Mouse (Mus musculus): ENCODE measurements at regions not wholly inside any gene's neighbourhood (a gene's known extent, or its start where the extent isn't known, plus 50 kb on each side); places are given as distances from the start of the nearest gene placed in this dataset.
A peak's percentile ranks its signal among the peaks of the same experiment; 100 is the strongest.
"Not testable (repeated sequence)": the region's sequence is repeated elsewhere in the genome, so short reads cannot be mapped to it uniquely, and the experiment has no call there.

GRCm38 (mm10) chr5:101381361-101381760 is 283.4 kb downstream of the Nkx6-1 start:
- no peak for TF ChIP-seq POLR2A (IDR thresholded peaks at IDR 0.05; ENCODE audit: borderline replicate concordance, extremely low read depth, low read depth, low read length)
- TF ChIP-seq CTCF (IDR thresholded peaks at IDR 0.05; ENCODE audit: insufficient read depth, low read length), result no peak
- H3K4me3 ChIP-seq (replicated peaks; ENCODE audit: extremely low read depth, low read depth, low read length), result no peak overlapping the region
- DNase-seq, result no peak
- WGBS, result 72% methylated on average over 8 of the region's 8 CpGs
- H3K4me1 ChIP-seq (ENCODE audit: control insufficient read depth, insufficient read depth, low read length), result no peaks in the 10 kb centered on the region

DNA sequence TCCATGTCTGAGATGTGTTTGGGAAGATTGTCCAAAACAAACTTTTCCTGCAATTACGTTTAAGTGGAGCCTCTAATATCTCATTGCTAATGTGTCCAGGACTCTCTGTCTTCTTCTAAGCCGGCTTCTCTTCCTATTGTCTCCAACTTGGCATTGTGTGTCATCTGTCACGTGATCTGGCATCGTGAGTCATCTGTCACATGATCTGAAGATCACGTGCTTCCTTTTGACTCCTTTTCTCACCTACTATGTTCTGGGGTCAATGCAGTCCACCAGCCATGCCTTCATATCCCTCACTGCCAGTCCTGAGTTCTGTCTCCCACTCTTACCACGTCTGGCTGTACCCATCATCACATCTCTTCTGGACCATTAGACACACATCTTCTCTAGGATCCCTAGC is 288.1 kb downstream of the Nkx6-1 start:
- DNase-seq, result no peak
- no peaks in the 10 kb centered on the region for H3K4me1 ChIP-seq (ENCODE audit: control insufficient read depth, insufficient read depth, low read length)
- no peak for TF ChIP-seq POLR2A (IDR thresholded peaks at IDR 0.05; ENCODE audit: borderline replicate concordance, extremely low read depth, low read depth, low read length)
- TF ChIP-seq CTCF (IDR thresholded peaks at IDR 0.05; ENCODE audit: insufficient read depth, low read length), result no peak
- WGBS, result 77% methylated on average over 6 of the region's 6 CpGs
- H3K4me3 ChIP-seq (replicated peaks; ENCODE audit: extremely low read depth, low read depth, low read length), result no peak overlapping the region

- Histone ChIP-seq H3K4me1 (ENCODE audit: control insufficient read depth, insufficient read depth, low read length) (no peaks in the 10 kb centered on the region), H3K4me3 (replicated peaks; ENCODE audit: extremely low read depth, low read depth, low read length) (no peak overlapping the region)
- WGBS, result 68% methylated on average over 2 of the region's 2 CpGs
- DNase-seq, result no peak
- TF ChIP-seq POLR2A (IDR thresholded peaks at IDR 0.05; ENCODE audit: borderline replicate concordance, extremely low read depth, low read depth, low read length) (no peak), CTCF (IDR thresholded peaks at IDR 0.05; ENCODE audit: insufficient read depth, low read length) (no peak)
These were observed 290.7 kb downstream of the Nkx6-1 start for GRCm38 (mm10) chr5:101374129-101374528.

DNA sequence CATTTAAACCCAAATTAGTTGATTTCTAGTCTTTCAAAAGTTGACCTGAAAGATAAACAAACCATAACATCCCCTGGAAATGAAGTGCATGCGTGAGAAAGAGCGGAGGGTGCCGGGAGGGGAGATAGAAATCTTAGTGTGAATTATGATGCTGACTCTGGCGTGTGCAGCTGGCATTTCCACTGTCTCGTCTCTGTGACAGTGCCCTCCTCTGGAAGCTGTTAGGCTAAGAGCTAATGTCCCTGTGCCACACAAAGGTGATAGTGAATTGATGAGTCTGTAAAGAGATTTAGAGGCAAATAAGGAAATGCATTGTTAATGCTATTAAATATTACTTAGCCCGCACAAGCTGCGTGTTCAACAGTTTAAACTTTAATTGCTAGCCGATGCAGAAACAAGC is 292.6 kb downstream of the Nkx6-1 start:
- 51% methylated on average over 8 of the region's 8 CpGs for WGBS
- Histone ChIP-seq H3K4me1 (ENCODE audit: control insufficient read depth, insufficient read depth, low read length) (no peaks in the 10 kb centered on the region), H3K4me3 (replicated peaks; ENCODE audit: extremely low read depth, low read depth, low read length) (no peak overlapping the region)
- no peak for TF ChIP-seq CTCF (IDR thresholded peaks at IDR 0.05; ENCODE audit: insufficient read depth, low read length)
- TF ChIP-seq POLR2A (IDR thresholded peaks at IDR 0.05; ENCODE audit: borderline replicate concordance, extremely low read depth, low read depth, low read length), result no peak
- no peak for DNase-seq

- DNase-seq, result peak; percentile 11
- 11% methylated on average over 11 of the region's 11 CpGs for WGBS
- Histone ChIP-seq H3K4me1 (ENCODE audit: control insufficient read depth, insufficient read depth, low read length) (no peaks in the 10 kb centered on the region), H3K4me3 (replicated peaks; ENCODE audit: extremely low read depth, low read depth, low read length) (no peak overlapping the region)
- TF ChIP-seq POLR2A (IDR thresholded peaks at IDR 0.05; ENCODE audit: borderline replicate concordance, extremely low read depth, low read depth, low read length), result no peak
- 0 out of 2 replicates have a peak, but pooled peaks have one; percentile 14 for TF ChIP-seq CTCF (IDR thresholded peaks at IDR 0.05; ENCODE audit: insufficient read depth, low read length)
These were observed 299.4 kb downstream of the Nkx6-1 start for GRCm38 (mm10) chr5:101365364-101365763.

DNA sequence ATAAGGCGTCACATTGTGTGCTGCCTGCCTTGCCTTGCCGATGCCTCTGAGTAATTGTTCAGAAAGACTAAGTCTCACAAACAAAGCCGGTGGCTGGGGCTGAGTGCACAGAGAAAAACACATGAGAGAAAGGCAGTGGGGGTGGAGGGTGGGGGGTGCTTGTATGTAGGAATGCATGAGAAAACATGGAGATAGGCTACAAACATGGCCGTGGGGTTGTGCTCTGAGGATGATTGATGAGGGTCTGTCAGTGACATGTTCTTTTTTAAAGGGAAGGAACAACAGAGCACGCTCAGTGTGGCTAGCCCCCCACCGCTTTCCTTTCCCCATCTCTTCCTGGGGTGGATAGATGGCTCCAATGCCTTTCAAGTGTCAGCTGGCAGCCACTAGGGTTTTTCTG is 304.8 kb downstream of the Nkx6-1 start:
- Histone ChIP-seq H3K4me3 (replicated peaks; ENCODE audit: extremely low read depth, low read depth, low read length) (no peak overlapping the region), H3K4me1 (ENCODE audit: control insufficient read depth, insufficient read depth, low read length) (no peaks in the 10 kb centered on the region)
- no peak for DNase-seq
- WGBS, result 60% methylated on average over 6 of the region's 6 CpGs
- TF ChIP-seq CTCF (IDR thresholded peaks at IDR 0.05; ENCODE audit: insufficient read depth, low read length) (no peak), POLR2A (IDR thresholded peaks at IDR 0.05; ENCODE audit: borderline replicate concordance, extremely low read depth, low read depth, low read length) (no peak)

DNA sequence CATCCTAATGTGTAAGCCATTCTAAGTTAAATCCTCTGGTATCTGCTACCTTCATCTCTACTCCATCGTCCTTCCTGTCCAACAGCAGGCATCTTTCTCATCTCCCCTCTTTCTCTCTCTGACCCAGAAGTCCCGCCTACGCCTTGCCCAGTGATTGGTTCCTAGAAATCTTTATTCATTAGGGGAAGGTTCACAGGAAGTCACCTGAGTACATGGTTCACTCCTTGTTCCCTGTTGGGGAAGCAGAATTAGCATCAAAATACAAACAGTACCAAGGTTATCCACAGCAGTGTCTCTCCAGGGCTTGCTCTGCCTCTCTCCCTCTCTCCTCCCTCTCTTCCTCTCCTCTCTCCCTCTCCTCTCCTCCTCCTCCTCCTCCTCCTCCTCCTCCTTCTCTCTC is 319.4 kb downstream of the Nkx6-1 start:
- no peaks in the 10 kb centered on the region for H3K4me1 ChIP-seq (ENCODE audit: control insufficient read depth, insufficient read depth, low read length)
- TF ChIP-seq CTCF (IDR thresholded peaks at IDR 0.05; ENCODE audit: insufficient read depth, low read length) (no peak), POLR2A (IDR thresholded peaks at IDR 0.05; ENCODE audit: borderline replicate concordance, extremely low read depth, low read depth, low read length) (no peak)
- no peak for DNase-seq
- 75% methylated on average over 3 of the region's 3 CpGs for WGBS
- no peak overlapping the region for H3K4me3 ChIP-seq (replicated peaks; ENCODE audit: extremely low read depth, low read depth, low read length)

DNA sequence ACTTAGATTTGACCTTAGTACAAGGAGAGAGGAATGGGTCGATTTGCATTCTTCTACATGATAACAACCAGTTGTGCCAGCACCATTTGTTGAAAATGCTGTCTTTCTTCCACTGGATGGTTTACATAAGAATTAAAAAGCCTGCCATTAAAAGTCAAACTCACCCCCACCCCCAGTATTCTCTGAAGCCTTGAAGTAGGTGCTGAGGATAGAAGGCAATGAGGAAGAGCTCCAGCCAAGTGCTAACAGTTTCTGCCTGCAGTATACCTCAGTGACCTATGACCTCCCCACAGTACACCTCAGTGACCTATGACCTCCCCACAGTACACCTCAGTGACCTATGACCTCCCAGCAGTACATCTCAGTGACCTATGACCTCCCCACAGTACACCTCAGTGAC is 328.4 kb downstream of the Nkx6-1 start:
- H3K4me3 ChIP-seq (replicated peaks; ENCODE audit: extremely low read depth, low read depth, low read length); DNase-seq; H3K4me1 ChIP-seq (ENCODE audit: control insufficient read depth, insufficient read depth, low read length): not testable (repeated sequence)
- 91% methylated on average over 1 of the region's 1 CpGs for WGBS

GRCm38 (mm10) chr5:101331825-101332224 is 333.0 kb downstream of the Nkx6-1 start:
- no peak for DNase-seq
- Histone ChIP-seq H3K4me1 (ENCODE audit: control insufficient read depth, insufficient read depth, low read length) (no peaks in the 10 kb centered on the region), H3K4me3 (replicated peaks; ENCODE audit: extremely low read depth, low read depth, low read length) (no peak overlapping the region)
- WGBS, result 78% methylated on average over 10 of the region's 10 CpGs
- TF ChIP-seq CTCF (IDR thresholded peaks at IDR 0.05; ENCODE audit: insufficient read depth, low read length), result no peak
- no peak for TF ChIP-seq POLR2A (IDR thresholded peaks at IDR 0.05; ENCODE audit: borderline replicate concordance, extremely low read depth, low read depth, low read length)

DNA sequence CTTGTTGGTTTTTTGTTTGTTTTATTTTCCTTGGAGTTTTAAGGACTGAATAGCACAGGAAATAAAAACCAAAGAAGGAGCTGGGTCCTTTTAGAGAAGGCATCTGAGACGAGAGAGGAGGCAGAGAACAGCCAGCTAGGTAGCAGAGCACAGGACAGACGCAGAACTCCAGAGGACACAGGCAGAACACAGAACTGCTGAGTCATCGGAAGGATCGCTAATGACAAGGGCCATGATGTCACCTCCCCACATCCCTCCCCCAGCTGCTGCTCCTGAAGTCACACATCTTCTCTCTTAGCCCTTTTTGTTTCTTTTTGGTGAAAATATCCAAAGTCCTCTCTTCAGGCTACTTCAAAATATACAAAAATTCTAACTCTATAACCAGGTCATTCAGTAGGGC is 338.7 kb downstream of the Nkx6-1 start:
- H3K4me3 ChIP-seq (replicated peaks; ENCODE audit: extremely low read depth, low read depth, low read length), result no peak overlapping the region
- DNase-seq, result no peak
- H3K4me1 ChIP-seq (ENCODE audit: control insufficient read depth, insufficient read depth, low read length), result no peaks in the 10 kb centered on the region
- 54% methylated on average over 4 of the region's 4 CpGs for WGBS
- TF ChIP-seq POLR2A (IDR thresholded peaks at IDR 0.05; ENCODE audit: borderline replicate concordance, extremely low read depth, low read depth, low read length) (no peak), CTCF (IDR thresholded peaks at IDR 0.05; ENCODE audit: insufficient read depth, low read length) (no peak)
